Mouse (Mus musculus) kidney, adult 2 months (tissue): ENCODE data around the gene Otog.

ENCODE experiments used
- CTCF ChIP-seq: fragments of 200-500 bp; conservative IDR thresholded peaks from 2 replicates; pipeline ENCODE4 v1.5.1; 2011; ENCODE audit warnings: low read depth, mild to moderate bottlenecking, control low read depth, low read length, moderate library complexity, mixed read lengths; ENCODE audit not compliant: insufficient read depth, insufficient read length
- POLR2A ChIP-seq: fragments of 200-500 bp; IDR thresholded peaks from one replicate; pipeline ENCODE4 v1.6.1; 2011; ENCODE audit warnings: low read depth, low read length, control low read depth

DNA sequence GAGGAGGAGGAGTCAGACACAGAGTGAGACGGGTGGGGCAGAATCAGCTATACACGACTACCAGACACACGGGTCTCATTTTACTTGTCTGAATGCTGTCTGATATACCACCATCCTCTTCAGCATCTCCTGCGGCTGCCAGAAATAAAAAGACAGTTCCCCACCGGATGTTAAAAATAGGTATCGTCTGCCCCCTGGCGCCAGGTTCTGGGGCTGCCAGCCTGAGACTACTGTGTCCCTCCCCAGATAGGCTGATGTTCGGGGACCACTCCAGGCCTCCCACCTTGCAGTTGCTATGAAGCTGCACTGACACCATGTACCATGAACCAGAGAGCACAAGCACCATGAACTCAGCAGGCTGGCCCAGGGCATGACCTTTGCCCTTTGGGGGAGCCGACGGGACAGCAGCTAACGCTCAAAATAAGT is 36.7 kb upstream of the Otog start:
- TF ChIP-seq POLR2A (no peak), CTCF (no peak; the same call in 1 of the 2 replicates)
